In the genomic region with DNA sequence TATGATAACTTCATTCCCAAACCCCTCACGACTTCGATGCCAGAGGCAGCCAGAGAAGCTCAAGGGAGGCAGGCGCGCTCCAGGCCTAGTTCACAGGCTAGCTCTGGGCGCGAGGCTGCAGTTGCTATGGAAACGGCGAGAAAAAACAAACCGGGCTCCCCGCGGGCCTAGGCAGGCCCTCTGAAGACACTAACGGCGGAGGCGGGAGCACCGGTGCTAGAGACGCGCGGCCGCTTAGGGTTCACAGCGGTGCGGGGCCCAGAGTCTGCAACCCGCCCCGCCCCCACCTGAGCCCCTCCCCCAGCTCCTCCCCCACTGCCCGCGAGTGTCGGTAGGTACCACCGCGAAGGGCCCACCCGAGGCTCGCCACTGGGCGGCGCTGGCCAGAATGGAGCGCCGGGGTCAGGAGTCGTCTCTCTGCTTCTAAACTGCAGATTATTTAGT, we compare ENCODE assay signal across 8 mouse cellular contexts. TPM values are rescaled to one million over a fixed set of nuclear protein-coding genes. Genes with fewer than 3 reads are reported as not detected.
DNase-seq lines count a peak whose midpoint lies in the region; ATAC-seq lines count a peak whose summit lies in the region.

No protein-coding gene starts in this region.

- peak; percentile 87 for ATAC-seq in intestine, embryonic 14.5 days (replicated peaks; ENCODE audit: low FRiP score, low TSS enrichment, low read depth)
- no peak for ATAC-seq in erythroid progenitor cell, adult 5-6 weeks (replicated peaks; ENCODE audit: low FRiP score, poor library complexity, severe bottlenecking)

- peaks cover 27% of the 10 kb centered on the region for H3K27me3 ChIP-seq in intestine, embryonic 14.5 days (replicated peaks; ENCODE audit: control insufficient read depth, insufficient read depth, low read length)

- 0 out of 2 replicates have a peak, but pooled peaks cover 7% of the 10 kb centered on the region for H3K4me1 ChIP-seq in intestine, embryonic 14.5 days (replicated peaks; ENCODE audit: control insufficient read depth, insufficient read depth, low read length)

- peaks cover 13% of the 10 kb centered on the region for H3K9me3 ChIP-seq in intestine, embryonic 14.5 days (ENCODE audit: control insufficient read depth, low read length)

- peak; percentile 69 for DNase-seq in adrenal gland, adult 2 months
- DNase-seq in cerebellum, adult 9-11 months = peak; percentile 34
- peak; percentile 58 to 71 for DNase-seq in frontal cortex, postnatal 10 days (ENCODE audit: low spot score in 2 of 2)
- peak; percentile 83 for DNase-seq in intestine, embryonic 14.5 days (ENCODE audit: low spot score)
- DNase-seq in left cerebral cortex, adult 8-10 months (ENCODE audit: low spot score in 2 of 2) = peak; percentile 57 to 76
- peak; percentile 43 for DNase-seq in lung, postnatal 36 days
- DNase-seq in right cerebral cortex, postnatal 14 days = peak; percentile 70

- H3K9ac ChIP-seq in intestine, embryonic 14.5 days (ENCODE audit: low read length) = peak overlapping the region; percentile 35; the same call in 1 of the 2 replicates

- under 1% methylated on average over 35 of the region's 35 CpGs for WGBS in intestine, embryonic 14.5 days

- peak overlapping the region; percentile 80 for H3K4me2 ChIP-seq in intestine, embryonic 14.5 days (ENCODE audit: low read length)

- no peaks in the 10 kb centered on the region for H3K36me3 ChIP-seq in intestine, embryonic 14.5 days (ENCODE audit: control insufficient read depth, insufficient read depth, low read length)

- no peak overlapping the region for H3K27ac ChIP-seq in intestine, embryonic 14.5 days (ENCODE audit: low read depth)

- peak overlapping the region; percentile 44 for H3K4me3 ChIP-seq in intestine, embryonic 14.5 days (ENCODE audit: low read depth, low read length)

RNA-seq across cellular contexts. Expression of a gene that starts 0.7 kb away (rescaled TPM):
- total RNA-seq in adrenal gland, adult 2 months (2021) = under 1 TPM; 0.06 to 0.17 TPM
- polyA plus RNA-seq in adrenal gland, adult 2 months (2012; rRNA removed) = not detected in 2 replicates
- polyA plus RNA-seq in intestine, embryonic 14.5 days (2014; fragmentation: Nextera tagmentation; extraction: Ambion mirVana) = 0.09 and 0.70 TPM in 2 replicates
- total RNA-seq in left cerebral cortex, adult 8-10 months (2022) = 1 to 10 TPM; 5.6 to 9.1 (median 7.4) TPM
- not detected in 2 replicates for total RNA-seq in erythroid progenitor cell, adult 5-6 weeks (2015; ENCODE audit: low replicate concordance)
- not detected in 2 replicates for total RNA-seq in erythroid progenitor cell, adult 5-6 weeks (2017; ENCODE audit: low replicate concordance)

RNA-seq across cellular contexts. Expression of a gene that starts 35.0 kb away (rescaled TPM):
- 10 to 100 TPM; 56.9 to 78.0 TPM for total RNA-seq in adrenal gland, adult 2 months (2021)
- 18.4 and 22.6 TPM in 2 replicates for polyA plus RNA-seq in adrenal gland, adult 2 months (2012; rRNA removed)
- polyA plus RNA-seq in intestine, embryonic 14.5 days (2014; fragmentation: Nextera tagmentation; extraction: Ambion mirVana) = 19.1 and 23.3 TPM in 2 replicates
- total RNA-seq in left cerebral cortex, adult 8-10 months (2022) = 10 to 100 TPM; 48.6 to 57.3 (median 50.8) TPM
- 10.8 and 12.6 TPM in 2 replicates for total RNA-seq in erythroid progenitor cell, adult 5-6 weeks (2015; ENCODE audit: low replicate concordance)
- 7.3 and 8.7 TPM in 2 replicates for total RNA-seq in erythroid progenitor cell, adult 5-6 weeks (2017; ENCODE audit: low replicate concordance)

Comparison
In these comparisons a context has a peak if more than half of its experiments do, and no peak if none do; other contexts are left out.
1. RNA of a gene that starts 0.7 kb away (total RNA-seq): 5.6 to 9.1 TPM in left cerebral cortex, adult 8-10 months; 0.06 to 0.17 TPM in adrenal gland, adult 2 months and not detected in erythroid progenitor cell, adult 5-6 weeks; every median in the first group is over 4 times any median in the second.
2. Peak in every context shown above with its lines, with median percentiles within 50 percentile points of each other: DNase-seq.